Mouse (Mus musculus): ENCODE data around the gene Kcna5.

DNA sequence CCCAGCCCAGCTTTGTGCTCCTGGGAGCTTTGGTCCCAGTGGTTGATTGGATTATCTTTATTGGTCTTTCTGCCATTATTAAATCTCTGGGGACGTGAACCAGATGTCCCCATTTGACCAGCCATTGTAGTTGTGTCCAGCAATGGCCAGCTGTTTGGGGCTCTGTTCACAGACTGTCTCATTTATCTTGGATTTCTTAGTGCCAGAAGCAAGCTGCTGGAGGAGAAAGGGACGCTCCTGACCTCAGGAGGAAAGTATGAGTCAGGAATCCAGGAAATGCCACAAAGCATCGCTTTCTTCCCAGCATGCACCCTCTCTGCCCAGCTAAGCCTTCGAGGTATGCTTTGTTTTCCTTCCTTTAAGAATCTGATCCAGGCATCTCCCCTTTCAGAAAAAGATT is 48.1 kb downstream of the Kcna5 start:
- TF ChIP-seq CHD2 (IDR thresholded peaks at IDR 0.05; ENCODE audit: low read depth, low read length) = no peak
- TF ChIP-seq HCFC1 (IDR thresholded peaks at IDR 0.05; ENCODE audit: borderline replicate concordance, insufficient read depth, low read length) = no peak
- no peak for TF ChIP-seq MAFK (IDR thresholded peaks at IDR 0.05; ENCODE audit: insufficient read depth, low read depth, low read length)
- no peak for TF ChIP-seq ZNF384 (IDR thresholded peaks at IDR 0.05; ENCODE audit: low read depth, low read length)

Measured in ES-E14 (cell line).